ENCODE assay signal across 12 mouse cellular contexts in the genomic region with DNA sequence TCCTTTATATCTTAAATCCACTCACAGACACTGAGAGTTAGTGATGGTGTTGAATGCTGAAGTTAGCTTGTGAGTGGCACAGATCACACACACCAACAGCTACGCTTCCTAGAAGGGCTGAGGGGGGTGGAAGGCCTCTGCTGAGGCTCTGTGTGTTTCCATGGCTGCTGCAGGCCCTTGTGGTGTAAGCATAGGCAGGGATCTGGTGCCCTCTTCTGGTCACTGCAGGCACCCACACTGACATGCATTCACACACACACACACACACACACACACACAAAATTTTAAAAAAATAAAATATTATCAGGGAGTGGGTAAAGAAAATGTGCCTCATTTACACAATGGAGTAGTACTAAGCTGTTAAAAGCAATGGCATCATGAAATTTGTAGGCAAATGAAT.
DNase-seq lines count a peak whose midpoint lies in the region; ATAC-seq and TF ChIP-seq lines count a peak whose summit lies in the region.
"Had no signal": no experiment of that assay in that cellular context is flagged by ENCODE, and none has a peak within 500 bp of the region (broad histone marks: within the 10 kb centered on the region; RNA-seq: fewer than 3 reads in every experiment).

No protein-coding gene starts in this region.

- TF ChIP-seq POLR2A in heart, adult 2 months (IDR thresholded peaks at IDR 0.05; ENCODE audit: insufficient read depth, low read depth, low read length) = no peak

- H3K27ac ChIP-seq in heart, adult 2 months = no peak overlapping the region
- H3K27ac ChIP-seq in hindbrain, embryonic 16.5 days (ENCODE audit: low read depth, low read length) = no peak overlapping the region
- no peak overlapping the region for H3K27ac ChIP-seq in forebrain, embryonic 15.5 days (replicated peaks)
- H3K27ac ChIP-seq: forebrain, embryonic 13.5 days; hindbrain, embryonic 14.5 days had no signal

- WGBS in heart, adult 2 months = 100% methylated on average over 1 of the region's 1 CpGs
- WGBS in hindbrain, embryonic 16.5 days = 73% methylated on average over 1 of the region's 1 CpGs
- WGBS in forebrain, embryonic 15.5 days = 67% methylated on average over 1 of the region's 1 CpGs

- TF ChIP-seq EP300 in heart, adult 2 months (IDR thresholded peaks at IDR 0.05; ENCODE audit: insufficient read depth, low read depth, low read length) = no peak

- no peaks in the 10 kb centered on the region for H3K9me3 ChIP-seq in hindbrain, embryonic 16.5 days (ENCODE audit: control insufficient read depth, low read length)
- H3K9me3 ChIP-seq in forebrain, embryonic 15.5 days = no peaks in the 10 kb centered on the region
- H3K9me3 ChIP-seq: forebrain, embryonic 13.5 days had no signal

- intact Hi-C loops in heart, adult 2 months (cut with DNase I) = no loop called here

- H3K36me3 ChIP-seq in heart, adult 2 months (ENCODE audit: control insufficient read depth, insufficient read depth, low read length) = no peaks in the 10 kb centered on the region
- H3K36me3 ChIP-seq in hindbrain, embryonic 16.5 days (ENCODE audit: control insufficient read depth, insufficient read depth, low read length) = no peaks in the 10 kb centered on the region
- H3K36me3 ChIP-seq in forebrain, embryonic 15.5 days = no peaks in the 10 kb centered on the region

- peak; percentile 30; the same call in 1 of the 2 replicates for TF ChIP-seq CTCF in heart, adult 2 months (IDR thresholded peaks at IDR 0.05)

- no peaks in the 10 kb centered on the region for H3K27me3 ChIP-seq in heart, adult 2 months (ENCODE audit: control insufficient read depth, insufficient read depth, low read length)
- no peaks in the 10 kb centered on the region for H3K27me3 ChIP-seq in hindbrain, embryonic 16.5 days (replicated peaks; ENCODE audit: control insufficient read depth, insufficient read depth, low read length)
- no peaks in the 10 kb centered on the region for H3K27me3 ChIP-seq in forebrain, embryonic 15.5 days
- H3K27me3 ChIP-seq: forebrain, embryonic 13.5 days had no signal

- no peak for DNase-seq in heart, adult 2 months
- no peak for DNase-seq in heart, adult 9 months (ENCODE audit: low spot score in 2 of 2)
- peak; percentile 47 for DNase-seq in lung, postnatal 10 days
- no peak for DNase-seq in lung, postnatal 14 days
- peak; percentile 85 for DNase-seq in ZHBTc4 (ENCODE audit: low read depth, low spot score)
- peak; percentile 65 for DNase-seq in thymus, postnatal 0 days (ENCODE audit: low spot score)
- DNase-seq: cerebellum, adult 9-10 months had no signal

- H3K4me3 ChIP-seq in heart, adult 2 months = no peak overlapping the region
- H3K4me3 ChIP-seq in hindbrain, embryonic 16.5 days (ENCODE audit: low read length) = no peak overlapping the region
- no peak overlapping the region for H3K4me3 ChIP-seq in forebrain, embryonic 15.5 days
- H3K4me3 ChIP-seq: forebrain, embryonic 13.5 days had no signal

- no peaks in the 10 kb centered on the region for H3K4me1 ChIP-seq in heart, adult 2 months (ENCODE audit: control insufficient read depth, insufficient read depth, low read length)
- H3K4me1 ChIP-seq in hindbrain, embryonic 16.5 days (ENCODE audit: control insufficient read depth, insufficient read depth, low read depth, low read length) = peaks cover 14% of the 10 kb centered on the region
- H3K4me1 ChIP-seq in forebrain, embryonic 15.5 days = peaks cover 17% of the 10 kb centered on the region

- no peak overlapping the region for H3K4me2 ChIP-seq in hindbrain, embryonic 16.5 days (ENCODE audit: low read length)
- no peak overlapping the region for H3K4me2 ChIP-seq in forebrain, embryonic 15.5 days (replicated peaks)
- H3K4me2 ChIP-seq: forebrain, embryonic 13.5 days; hindbrain, embryonic 14.5 days; midbrain, embryonic 11.5 days had no signal

- ATAC-seq in hindbrain, embryonic 16.5 days = no peak
- ATAC-seq in forebrain, embryonic 15.5 days (replicated peaks) = no peak
- ATAC-seq: forebrain, embryonic 13.5 days had no signal

- no peaks in the 10 kb centered on the region for H3K79me2 ChIP-seq in heart, adult 2 months (replicated peaks; ENCODE audit: control insufficient read depth, insufficient read depth, low read length)

- no peak overlapping the region for H3K9ac ChIP-seq in heart, adult 2 months (ENCODE audit: low read depth, low read length)
- no peak overlapping the region for H3K9ac ChIP-seq in hindbrain, embryonic 16.5 days (ENCODE audit: low read depth, low read length)
- H3K9ac ChIP-seq in forebrain, embryonic 15.5 days (replicated peaks) = no peak overlapping the region
- H3K9ac ChIP-seq: forebrain, embryonic 13.5 days; hindbrain, embryonic 14.5 days had no signal

Comparison
In these comparisons a context has a peak if more than half of its experiments do, and no peak if none do; other contexts are left out.
1. DNase-seq: peak in lung, postnatal 10 days (single experiment), ZHBTc4 (single experiment) and thymus, postnatal 0 days (single experiment); none in heart, adult 2 months (0 of 2), heart, adult 9 months (0 of 2) and lung, postnatal 14 days (single experiment).